Mouse (Mus musculus): ENCODE measurements at regions not wholly inside any gene's neighbourhood (a gene's known extent, or its start where the extent isn't known, plus 50 kb on each side); places are given as distances from the start of the nearest gene placed in this dataset.

GRCm38 (mm10) chr7:133304461-133304860 is 180.3 kb upstream of the Ctbp2 start:
- no peaks in the 10 kb centered on the region for H3K36me3 ChIP-seq (ENCODE audit: control insufficient read depth, insufficient read depth)
- TF ChIP-seq POLR2AphosphoS2 (IDR thresholded peaks at IDR 0.05; ENCODE audit: insufficient read length, low read depth) (no peak), TCF12 (IDR thresholded peaks at IDR 0.05; ENCODE audit: insufficient read depth, poor library complexity, severe bottlenecking) (no peak), E2F4 (IDR thresholded peaks at IDR 0.05; ENCODE audit: insufficient read depth) (no peak), POLR2A (IDR thresholded peaks at IDR 0.05; ENCODE audit: insufficient read length, low read depth) (no peak), MYOD1 (IDR thresholded peaks at IDR 0.05; ENCODE audit: control insufficient read depth in 1 of 3, insufficient read length in 2 of 3, low read depth in 2 of 3) (no peak)
- no peaks in the 10 kb centered on the region for H3K27me3 ChIP-seq (ENCODE audit: control insufficient read depth, insufficient read depth, insufficient read length)
- no peak overlapping the region for H3K4me3 ChIP-seq
- H3K79me2 ChIP-seq (ENCODE audit: control insufficient read depth, insufficient read depth) = no peaks in the 10 kb centered on the region
- H3K4me2 ChIP-seq (ENCODE audit: low read depth) = no peak overlapping the region
- H3ac ChIP-seq (ENCODE audit: control insufficient read depth, insufficient read length) = no peak overlapping the region

GRCm38 (mm10) chr7:133290471-133290870 is 166.3 kb upstream of the Ctbp2 start:
- H3K36me3 ChIP-seq (ENCODE audit: control insufficient read depth, insufficient read depth) = no peaks in the 10 kb centered on the region
- TF ChIP-seq POLR2AphosphoS2 (IDR thresholded peaks at IDR 0.05; ENCODE audit: insufficient read length, low read depth) (no peak), USF1 (IDR thresholded peaks at IDR 0.05; ENCODE audit: low read depth) (no peak), MAX (IDR thresholded peaks at IDR 0.05; ENCODE audit: low read depth) (no peak), REST (IDR thresholded peaks at IDR 0.05; ENCODE audit: insufficient read depth, insufficient read length) (no peak), SRF (IDR thresholded peaks at IDR 0.05; ENCODE audit: control insufficient read depth, insufficient read length, low read depth) (no peak)
- H3ac ChIP-seq (ENCODE audit: control insufficient read depth, insufficient read length) = no peak overlapping the region
- H3K4me2 ChIP-seq (ENCODE audit: low read depth) = no peak overlapping the region
- peaks cover 4% of the 10 kb centered on the region for H3K27me3 ChIP-seq (ENCODE audit: control insufficient read depth, insufficient read depth, insufficient read length)
- no peak overlapping the region for H3K4me3 ChIP-seq
- no peaks in the 10 kb centered on the region for H3K79me2 ChIP-seq (ENCODE audit: control insufficient read depth, insufficient read depth)

- Histone ChIP-seq H3K27me3 (ENCODE audit: control insufficient read depth, insufficient read depth, insufficient read length) (peaks cover 4% of the 10 kb centered on the region), H3K79me2 (ENCODE audit: control insufficient read depth, insufficient read depth) (no peaks in the 10 kb centered on the region)
Measured at GRCm38 (mm10) chr7:133288236-133288635, 164.1 kb upstream of the Ctbp2 start.

DNA sequence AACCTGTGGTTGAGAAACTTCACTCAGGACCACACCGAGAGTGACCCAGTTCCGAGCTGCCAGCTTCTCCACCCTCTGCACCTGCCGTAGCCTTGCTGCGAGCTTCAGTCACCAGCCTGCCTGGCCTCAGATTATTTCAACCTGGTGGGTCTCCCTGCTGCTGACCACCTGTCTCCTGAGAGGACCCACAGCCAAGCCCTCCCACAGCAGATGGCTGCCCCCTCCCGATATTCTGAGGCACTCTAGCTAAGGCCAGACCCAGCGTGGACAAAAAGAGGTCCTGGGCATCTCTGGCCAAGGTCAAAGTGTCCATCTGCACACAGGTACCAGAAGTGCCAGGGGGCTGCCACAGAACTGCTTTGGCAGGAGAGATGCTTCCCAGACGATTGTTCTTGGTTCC is 162.7 kb upstream of the Ctbp2 start:
- Histone ChIP-seq H3ac (ENCODE audit: control insufficient read depth, insufficient read length) (no peak overlapping the region), H3K79me2 (ENCODE audit: control insufficient read depth, insufficient read depth) (no peaks in the 10 kb centered on the region), H3K36me3 (ENCODE audit: control insufficient read depth, insufficient read depth) (no peaks in the 10 kb centered on the region), H3K27me3 (ENCODE audit: control insufficient read depth, insufficient read depth, insufficient read length) (peaks cover 4% of the 10 kb centered on the region), H3K4me3 (no peak overlapping the region), H3K4me2 (ENCODE audit: low read depth) (no peak overlapping the region)
- no peak for TF ChIP-seq TCF12 (IDR thresholded peaks at IDR 0.05; ENCODE audit: insufficient read depth, poor library complexity, severe bottlenecking)
- no peak for TF ChIP-seq POLR2AphosphoS2 (IDR thresholded peaks at IDR 0.05; ENCODE audit: insufficient read length, low read depth)
- no peak for TF ChIP-seq MYOD1 (IDR thresholded peaks at IDR 0.05; ENCODE audit: control insufficient read depth in 1 of 3, insufficient read length in 2 of 3, low read depth in 2 of 3)
- no peak for TF ChIP-seq TCF3 (IDR thresholded peaks at IDR 0.05; ENCODE audit: insufficient read length, low read depth)
- TF ChIP-seq SRF (IDR thresholded peaks at IDR 0.05; ENCODE audit: control insufficient read depth, insufficient read length, low read depth) = no peak
- no peak for TF ChIP-seq E2F4 (IDR thresholded peaks at IDR 0.05; ENCODE audit: insufficient read depth)
- TF ChIP-seq MAX (IDR thresholded peaks at IDR 0.05; ENCODE audit: low read depth) = no peak
- no peak for TF ChIP-seq CEBPB (IDR thresholded peaks at IDR 0.05; ENCODE audit: insufficient read depth, poor library complexity, severe bottlenecking)
- no peak for TF ChIP-seq USF1 (IDR thresholded peaks at IDR 0.05; ENCODE audit: low read depth)
- TF ChIP-seq POLR2A (IDR thresholded peaks at IDR 0.05; ENCODE audit: insufficient read length, low read depth) = no peak
- TF ChIP-seq REST (IDR thresholded peaks at IDR 0.05; ENCODE audit: insufficient read depth, insufficient read length) = no peak
- no peak for TF ChIP-seq MYOG (IDR thresholded peaks at IDR 0.05; ENCODE audit: control insufficient read depth in 1 of 3, insufficient read depth in 1 of 3, insufficient read length in 2 of 3, low read depth in 2 of 3)

More at GRCm38 (mm10) chr7:133288236-133288635, 164.1 kb upstream of the Ctbp2 start:
- H3ac ChIP-seq (ENCODE audit: control insufficient read depth, insufficient read length) = no peak overlapping the region
- H3K4me2 ChIP-seq (ENCODE audit: low read depth) = no peak overlapping the region
- no peak overlapping the region for H3K4me3 ChIP-seq
- no peaks in the 10 kb centered on the region for H3K36me3 ChIP-seq (ENCODE audit: control insufficient read depth, insufficient read depth)
- TF ChIP-seq MAX (IDR thresholded peaks at IDR 0.05; ENCODE audit: low read depth) (no peak), USF1 (IDR thresholded peaks at IDR 0.05; ENCODE audit: low read depth) (no peak), POLR2A (IDR thresholded peaks at IDR 0.05; ENCODE audit: insufficient read length, low read depth) (no peak), TCF12 (IDR thresholded peaks at IDR 0.05; ENCODE audit: insufficient read depth, poor library complexity, severe bottlenecking) (no peak), TCF3 (IDR thresholded peaks at IDR 0.05; ENCODE audit: insufficient read length, low read depth) (no peak), SRF (IDR thresholded peaks at IDR 0.05; ENCODE audit: control insufficient read depth, insufficient read length, low read depth) (no peak), MYOD1 (IDR thresholded peaks at IDR 0.05; ENCODE audit: control insufficient read depth in 1 of 3, insufficient read length in 2 of 3, low read depth in 2 of 3) (no peak), E2F4 (IDR thresholded peaks at IDR 0.05; ENCODE audit: insufficient read depth) (no peak), REST (IDR thresholded peaks at IDR 0.05; ENCODE audit: insufficient read depth, insufficient read length) (no peak)

- Histone ChIP-seq H3K79me2 (ENCODE audit: control insufficient read depth, insufficient read depth) (no peaks in the 10 kb centered on the region), H3K4me3 (no peak overlapping the region), H3ac (ENCODE audit: control insufficient read depth, insufficient read length) (no peak overlapping the region), H3K4me2 (ENCODE audit: low read depth) (no peak overlapping the region), H3K27me3 (ENCODE audit: control insufficient read depth, insufficient read depth, insufficient read length) (peaks cover 4% of the 10 kb centered on the region), H3K36me3 (ENCODE audit: control insufficient read depth, insufficient read depth) (no peaks in the 10 kb centered on the region)
- TF ChIP-seq POLR2AphosphoS2 (IDR thresholded peaks at IDR 0.05; ENCODE audit: insufficient read length, low read depth) (no peak), SRF (IDR thresholded peaks at IDR 0.05; ENCODE audit: control insufficient read depth, insufficient read length, low read depth) (no peak), TCF3 (IDR thresholded peaks at IDR 0.05; ENCODE audit: insufficient read length, low read depth) (no peak), USF1 (IDR thresholded peaks at IDR 0.05; ENCODE audit: low read depth) (no peak), MYOG (IDR thresholded peaks at IDR 0.05; ENCODE audit: control insufficient read depth in 1 of 3, insufficient read depth in 1 of 3, insufficient read length in 2 of 3, low read depth in 2 of 3) (no peak), MYOD1 (IDR thresholded peaks at IDR 0.05; ENCODE audit: control insufficient read depth in 1 of 3, insufficient read length in 2 of 3, low read depth in 2 of 3) (no peak), POLR2A (IDR thresholded peaks at IDR 0.05; ENCODE audit: insufficient read length, low read depth) (no peak), CEBPB (IDR thresholded peaks at IDR 0.05; ENCODE audit: insufficient read depth, poor library complexity, severe bottlenecking) (no peak), REST (IDR thresholded peaks at IDR 0.05; ENCODE audit: insufficient read depth, insufficient read length) (no peak), TCF12 (IDR thresholded peaks at IDR 0.05; ENCODE audit: insufficient read depth, poor library complexity, severe bottlenecking) (no peak)
Measured at GRCm38 (mm10) chr7:133286216-133286615, 162.1 kb upstream of the Ctbp2 start.
